Mouse (Mus musculus) liver, embryonic 14.5 days (tissue): ENCODE data around the gene Il15ra.

ENCODE experiments used
- CTCF ChIP-seq: IDR thresholded peaks from 2 replicates; pipeline ENCODE4 v1.5.1; 2016; ENCODE audit warnings: antibody characterized with exemption, low read depth, control low read depth
- EP300 ChIP-seq: IDR thresholded peaks from 2 replicates; pipeline ENCODE4 v1.6.1; 2016; ENCODE audit warnings: antibody characterized with exemption, low read depth

GRCm38 (mm10) chr2:11695867-11696266, 9.2 kb upstream of the Il15ra start:
- TF ChIP-seq CTCF (no peak), EP300 (no peak)
